9 mouse cellular contexts compared by ENCODE assay signal in genomic region chr17:37203206-37203916, GRCm38 (mm10). TPM values are rescaled to one million over a fixed set of nuclear protein-coding genes. Genes with fewer than 3 reads are reported as not detected.
A peak's percentile ranks its signal among the peaks of the same experiment; 100 is the strongest.
DNase-seq lines count a peak whose midpoint lies in the region; ATAC-seq and TF ChIP-seq lines count a peak whose summit lies in the region.
"Had no signal": no experiment of that assay in that cellular context is flagged by ENCODE, and none has a peak within 500 bp of the region (broad histone marks: within the 10 kb centered on the region; RNA-seq: fewer than 3 reads in every experiment).

No protein-coding gene starts in this region.

- no peaks in the 10 kb centered on the region for H3K27me3 ChIP-seq in ES-Bruce4 (ENCODE audit: control insufficient read depth, insufficient read depth, low read length, poor library complexity, severe bottlenecking)
- peaks cover 9% of the 10 kb centered on the region for H3K27me3 ChIP-seq in forebrain, embryonic 12.5 days
- no peaks in the 10 kb centered on the region for H3K27me3 ChIP-seq in lung, postnatal 0 days (replicated peaks; ENCODE audit: insufficient read depth, low read length)

- under 1% methylated on average over 4 of the region's 4 CpGs for WGBS in forebrain, embryonic 12.5 days
- 0% methylated on average over 4 of the region's 4 CpGs for WGBS in lung, postnatal 0 days

- DNase-seq in brain, embryonic 18.5 days (ENCODE audit: low read depth, low spot score), result peak; percentile 62
- peak; percentile 75 to 84 for DNase-seq in layer of hippocampus, adult 2 months (ENCODE audit: low spot score in 2 of 2)
- DNase-seq in lung, postnatal 0 days (ENCODE audit: low spot score), result peak; percentile 81
- peak; percentile 44 for DNase-seq in retina, adult 2 months (ENCODE audit: low read depth, low spot score)
- DNase-seq in thymus, postnatal 36 days, result peak; percentile 42 to 57

- no peak overlapping the region for H3K9ac ChIP-seq in ES-Bruce4 (ENCODE audit: low read depth, poor library complexity, severe bottlenecking)
- H3K9ac ChIP-seq in forebrain, embryonic 12.5 days, result no peak overlapping the region
- H3K9ac ChIP-seq in lung, postnatal 0 days (replicated peaks; ENCODE audit: low read depth), result no peak overlapping the region
- H3K9ac ChIP-seq: limb, embryonic 15.5 days had no signal

- H3K4me2 ChIP-seq in forebrain, embryonic 12.5 days, result no peak overlapping the region
- no peak overlapping the region for H3K4me2 ChIP-seq in lung, postnatal 0 days (replicated peaks; ENCODE audit: low read depth, low read length)
- H3K4me2 ChIP-seq: limb, embryonic 15.5 days had no signal

- H3K4me3 ChIP-seq in ES-Bruce4 (ENCODE audit: low read depth, low read length), result no peak overlapping the region
- no peak overlapping the region for H3K4me3 ChIP-seq in forebrain, embryonic 12.5 days (replicated peaks)
- no peak overlapping the region for H3K4me3 ChIP-seq in layer of hippocampus, adult 2 months
- H3K4me3 ChIP-seq in lung, postnatal 0 days (ENCODE audit: low read depth, low read length), result no peak overlapping the region
- H3K4me3 ChIP-seq: limb, embryonic 15.5 days had no signal

- TF ChIP-seq POLR2A in ES-Bruce4 (IDR thresholded peaks at IDR 0.05; ENCODE audit: insufficient read depth, low read length), result no peak

- H3K9me3 ChIP-seq in ES-Bruce4 (replicated peaks; ENCODE audit: control insufficient read depth, insufficient read depth, low read length, poor library complexity, severe bottlenecking), result no peaks in the 10 kb centered on the region
- no peaks in the 10 kb centered on the region for H3K9me3 ChIP-seq in forebrain, embryonic 12.5 days
- H3K9me3 ChIP-seq in lung, postnatal 0 days (ENCODE audit: low read length), result no peaks in the 10 kb centered on the region
- H3K9me3 ChIP-seq: limb, embryonic 15.5 days had no signal

- peak; percentile 100 for TF ChIP-seq CTCF in ES-Bruce4 (IDR thresholded peaks at IDR 0.05; ENCODE audit: low read depth, low read length)
- peak; percentile 100 for TF ChIP-seq CTCF in layer of hippocampus, adult 2 months (conservative IDR thresholded peaks at IDR 0.05)
- peak; percentile 100 for TF ChIP-seq CTCF in lung, postnatal 0 days (IDR thresholded peaks at IDR 0.05)

- H3K4me1 ChIP-seq in ES-Bruce4 (ENCODE audit: control insufficient read depth, insufficient read depth, low read length), result no peaks in the 10 kb centered on the region
- H3K4me1 ChIP-seq in forebrain, embryonic 12.5 days, result no peaks in the 10 kb centered on the region
- no peaks in the 10 kb centered on the region for H3K4me1 ChIP-seq in lung, postnatal 0 days (ENCODE audit: insufficient read depth, low read depth, low read length)
- H3K4me1 ChIP-seq: limb, embryonic 15.5 days had no signal

- no peak overlapping the region for H3K27ac ChIP-seq in ES-Bruce4 (ENCODE audit: insufficient read depth, low read length)
- H3K27ac ChIP-seq in forebrain, embryonic 12.5 days, result no peak overlapping the region
- no peak overlapping the region for H3K27ac ChIP-seq in layer of hippocampus, adult 2 months
- H3K27ac ChIP-seq in lung, postnatal 0 days (ENCODE audit: low read length), result no peak overlapping the region
- H3K27ac ChIP-seq: limb, embryonic 15.5 days had no signal

- peak; percentile 74; the same call in 1 of the 2 replicates for TF ChIP-seq EP300 in ES-Bruce4 (IDR thresholded peaks at IDR 0.05; ENCODE audit: insufficient read depth, low read depth, low read length)
- no peak for TF ChIP-seq EP300 in lung, postnatal 0 days (IDR thresholded peaks at IDR 0.05)

- ATAC-seq in forebrain, embryonic 12.5 days (ENCODE audit: low FRiP score), result peak; percentile 75
- peak; percentile 95 to 99 for ATAC-seq in hematopoietic stem cell, adult 5-6 weeks (replicated peaks in 1 of 2; ENCODE audit: insufficient read depth in 1 of 2, low FRiP score in 2 of 2, low TSS enrichment in 1 of 2, low read depth in 1 of 2, poor library complexity in 2 of 2, severe bottlenecking in 2 of 2)
- ATAC-seq in lung, postnatal 0 days, result peak; percentile 70

- H3K36me3 ChIP-seq in ES-Bruce4 (ENCODE audit: control insufficient read depth, insufficient read depth, low read length, poor library complexity, severe bottlenecking), result no peaks in the 10 kb centered on the region
- H3K36me3 ChIP-seq in forebrain, embryonic 12.5 days (replicated peaks), result no peaks in the 10 kb centered on the region
- no peaks in the 10 kb centered on the region for H3K36me3 ChIP-seq in lung, postnatal 0 days (ENCODE audit: insufficient read depth, low read length)
- H3K36me3 ChIP-seq: limb, embryonic 15.5 days had no signal

RNA-seq across cellular contexts. Expression of gene Olfr94, which starts 2.6 kb away (rescaled TPM):
- polyA plus RNA-seq in ES-Bruce4 (2011; ENCODE audit: insufficient read depth, insufficient read length, low read depth, missing spikeins), result 0.37 TPM in 1 of 2 replicates, not detected in the other
- not detected in 2 replicates for polyA plus RNA-seq in forebrain, embryonic 12.5 days (2016; fragmentation: Nextera tagmentation; extraction: Ambion mirVana)
- total RNA-seq in hematopoietic stem cell, adult 5-6 weeks (2017), result not detected in 2 replicates
- not detected for total RNA-seq in layer of hippocampus, adult 2 months (2021)
- polyA plus RNA-seq in lung, postnatal 0 days (2015; fragmentation: Nextera tagmentation; extraction: Ambion mirVana), result not detected in 2 replicates

RNA-seq across cellular contexts. Expression of gene Olfr95, which starts 9.6 kb away (rescaled TPM):
- polyA plus RNA-seq in ES-Bruce4 (2011; ENCODE audit: insufficient read depth, insufficient read length, low read depth, missing spikeins), result 0.12 TPM in 1 of 2 replicates, not detected in the other
- polyA plus RNA-seq in forebrain, embryonic 12.5 days (2016; fragmentation: Nextera tagmentation; extraction: Ambion mirVana), result 0.06 TPM in 1 of 2 replicates, not detected in the other
- not detected in 2 replicates for total RNA-seq in hematopoietic stem cell, adult 5-6 weeks (2017)
- not detected for total RNA-seq in layer of hippocampus, adult 2 months (2021)
- polyA plus RNA-seq in lung, postnatal 0 days (2015; fragmentation: Nextera tagmentation; extraction: Ambion mirVana), result not detected in 2 replicates
- polyA plus RNA-seq: limb, embryonic 15.5 days had no signal

RNA-seq across cellular contexts. Expression of gene Ubd, which starts 9.7 kb away (rescaled TPM):
- polyA plus RNA-seq in ES-Bruce4 (2011; ENCODE audit: insufficient read depth, insufficient read length, low read depth, missing spikeins), result 56.7 and 70.8 TPM in 2 replicates
- polyA plus RNA-seq in forebrain, embryonic 12.5 days (2016; fragmentation: Nextera tagmentation; extraction: Ambion mirVana), result not detected in 2 replicates
- not detected in 2 replicates for total RNA-seq in hematopoietic stem cell, adult 5-6 weeks (2017)
- not detected for total RNA-seq in layer of hippocampus, adult 2 months (2021)
- not detected in 2 replicates for polyA plus RNA-seq in lung, postnatal 0 days (2015; fragmentation: Nextera tagmentation; extraction: Ambion mirVana)
- polyA plus RNA-seq: limb, embryonic 15.5 days had no signal

RNA-seq across cellular contexts. Expression of gene Olfr96, which starts 16.6 kb away (rescaled TPM):
- polyA plus RNA-seq in ES-Bruce4 (2011; ENCODE audit: insufficient read depth, insufficient read length, low read depth, missing spikeins), result not detected in 2 replicates
- not detected in 2 replicates for polyA plus RNA-seq in forebrain, embryonic 12.5 days (2016; fragmentation: Nextera tagmentation; extraction: Ambion mirVana)
- not detected in 2 replicates for total RNA-seq in hematopoietic stem cell, adult 5-6 weeks (2017)
- total RNA-seq in layer of hippocampus, adult 2 months (2021), result not detected
- polyA plus RNA-seq in lung, postnatal 0 days (2015; fragmentation: Nextera tagmentation; extraction: Ambion mirVana), result not detected in 2 replicates
- polyA plus RNA-seq: limb, embryonic 15.5 days had no signal

RNA-seq across cellular contexts. Expression of gene Olfr97, which starts 33.8 kb away (rescaled TPM):
- polyA plus RNA-seq in ES-Bruce4 (2011; ENCODE audit: insufficient read depth, insufficient read length, low read depth, missing spikeins), result not detected in 2 replicates
- not detected in 2 replicates for polyA plus RNA-seq in forebrain, embryonic 12.5 days (2016; fragmentation: Nextera tagmentation; extraction: Ambion mirVana)
- not detected in 2 replicates for total RNA-seq in hematopoietic stem cell, adult 5-6 weeks (2017)
- not detected for total RNA-seq in layer of hippocampus, adult 2 months (2021)
- polyA plus RNA-seq in lung, postnatal 0 days (2015; fragmentation: Nextera tagmentation; extraction: Ambion mirVana), result not detected in 2 replicates
- polyA plus RNA-seq: limb, embryonic 15.5 days had no signal

Comparison
In these comparisons a context has a peak if more than half of its experiments do, and no peak if none do; other contexts are left out.
1. RNA of gene Ubd, which starts 9.7 kb away (polyA plus RNA-seq): 56.7 to 70.8 TPM in ES-Bruce4; not detected in forebrain, embryonic 12.5 days and not detected in lung, postnatal 0 days; every median in the first group is over 10 times any median in the second.
2. Peak in every context shown above with its lines, with median percentiles within 50 percentile points of each other: CTCF ChIP-seq, DNase-seq and ATAC-seq.